Mouse (Mus musculus) neural tube, embryonic 11.5 days (tissue): ENCODE data around the gene Chchd3. TPM values are rescaled to one million over a fixed set of nuclear protein-coding genes. Genes with fewer than 3 reads are reported as not detected.

Experiments
- ATAC-seq: fragments of 200-750 bp; cut with Nextera tagmentation; 2 replicates; pipeline ENCODE4 v1.8.0; 2017; ENCODE audit warnings: moderate number of reproducible peaks, mild to moderate bottlenecking, moderate TSS enrichment, moderate library complexity; ENCODE audit not compliant: insufficient read depth, low FRiP score, low TSS enrichment
- DNase-seq: peaks from one replicate; pipeline ENCODE4 v3.0.0-alpha.2; 2015; ENCODE audit warnings: low spot score
- H3K27ac ChIP-seq: fragments of 300-500 bp; sonication (generic); 2 replicates; pipeline ENCODE4 v1.5.1; 2014; ENCODE audit warnings: low read depth, mild to moderate bottlenecking, low read length
- H3K27me3 ChIP-seq: fragments of 300-500 bp; sonication (generic); 2 replicates; pipeline ENCODE4 v1.6.1; 2014; ENCODE audit warnings: mild to moderate bottlenecking, low read length, mixed read lengths; ENCODE audit not compliant: control insufficient read depth, insufficient read depth
- H3K36me3 ChIP-seq: fragments of 300-500 bp; sonication (generic); 2 replicates; pipeline ENCODE4 v1.6.1; 2014; ENCODE audit warnings: mild to moderate bottlenecking, low read length, moderate library complexity, mixed read lengths; ENCODE audit not compliant: control insufficient read depth, insufficient read depth
- H3K4me1 ChIP-seq: fragments of 300-500 bp; sonication (generic); 2 replicates; pipeline ENCODE4 v1.6.1; 2014; ENCODE audit warnings: low read length, mixed read lengths; ENCODE audit not compliant: control insufficient read depth, insufficient read depth
- H3K4me2 ChIP-seq: fragments of 300-500 bp; sonication (generic); 2 replicates; pipeline ENCODE4 v1.6.1; 2014; ENCODE audit warnings: low read depth, mild to moderate bottlenecking, moderate library complexity
- H3K4me3 ChIP-seq: fragments of 300-500 bp; sonication (generic); 2 replicates; pipeline ENCODE4 v1.5.1; 2014; ENCODE audit warnings: low read depth, low read length
- H3K9ac ChIP-seq: fragments of 300-500 bp; sonication (generic); 2 replicates; pipeline ENCODE4 v1.6.1; 2014; ENCODE audit warnings: mild to moderate bottlenecking, low read length
- H3K9me3 ChIP-seq: fragments of 300-500 bp; sonication (generic); 2 replicates; pipeline ENCODE4 v1.6.1; 2016; ENCODE audit warnings: low read length; ENCODE audit not compliant: control insufficient read depth
- WGBS: fragments of 180-500 bp; shearing (Covaris S2); extraction: QIAGEN DNeasy Blood & Tissue Kit; methylation state at CpG from one replicate; pipeline ENCODE4 v1.1.7; 2014; 5-methylcytosine and 5-hydroxymethylcytosine counted together
- polyA plus RNA-seq: library from polyadenylated mRNA; unstranded; fragments of >200 nt; fragmentation: Nextera tagmentation; extraction: Ambion mirVana; gene quantifications from 2 replicates; pipeline ENCODE4 v1.2.1, GENCODE M21; 2014

The Chchd3 gene
- polyA plus RNA-seq, 1 experiment from 2014 or later, result 126 TPM

GRCm38 (mm10) chr6:32959816-32960550, 100.1 kb downstream of the Chchd3 start:
- Histone ChIP-seq H3K4me3 (no peak overlapping the region), H3K4me2 (no peak overlapping the region), H3K36me3 (no peaks in the 10 kb centered on the region), H3K9ac (no peak overlapping the region), H3K27me3 (no peaks in the 10 kb centered on the region), H3K4me1 (0 out of 2 replicates have a peak, but pooled peaks cover 10% of the 10 kb centered on the region), H3K27ac (no peak overlapping the region), H3K9me3 (no peaks in the 10 kb centered on the region)
- WGBS, result 79% methylated on average over 5 of the region's 5 CpGs
- DNase-seq (no peak), ATAC-seq (no peak)

GRCm38 (mm10) chr6:32955481-32955880, 104.6 kb downstream of the Chchd3 start:
- Histone ChIP-seq H3K36me3 (no peaks in the 10 kb centered on the region), H3K4me2 (no peak overlapping the region), H3K9me3 (no peaks in the 10 kb centered on the region), H3K4me3 (no peak overlapping the region), H3K4me1 (0 out of 2 replicates have a peak, but pooled peaks cover 3% of the 10 kb centered on the region), H3K9ac (no peak overlapping the region), H3K27me3 (no peaks in the 10 kb centered on the region), H3K27ac (no peak overlapping the region)
- ATAC-seq (no peak), DNase-seq (no peak)
- 71% methylated on average over 3 of the region's 3 CpGs for WGBS

- Histone ChIP-seq H3K27ac (no peak overlapping the region), H3K9me3 (no peaks in the 10 kb centered on the region), H3K4me3 (no peak overlapping the region), H3K9ac (no peak overlapping the region), H3K4me1 (no peaks in the 10 kb centered on the region), H3K36me3 (no peaks in the 10 kb centered on the region), H3K4me2 (no peak overlapping the region), H3K27me3 (no peaks in the 10 kb centered on the region)
- 87% methylated on average over 4 of the region's 4 CpGs for WGBS
- no peak for DNase-seq
- ATAC-seq, result no peak
Observed at GRCm38 (mm10) chr6:32950973-32951372, 109.1 kb downstream of the Chchd3 start.

- Histone ChIP-seq H3K9me3 (no peaks in the 10 kb centered on the region), H3K27ac (no peak overlapping the region), H3K4me2 (no peak overlapping the region), H3K9ac (no peak overlapping the region), H3K4me3 (no peak overlapping the region), H3K4me1 (no peaks in the 10 kb centered on the region), H3K27me3 (no peaks in the 10 kb centered on the region), H3K36me3 (no peaks in the 10 kb centered on the region)
- DNase-seq (no peak), ATAC-seq (no peak)
- WGBS, result 79% methylated on average over 3 of the region's 3 CpGs
Observed at GRCm38 (mm10) chr6:32949702-32950101, 110.4 kb downstream of the Chchd3 start.

GRCm38 (mm10) chr6:32947225-32947624, 112.8 kb downstream of the Chchd3 start:
- Histone ChIP-seq H3K4me1 (no peaks in the 10 kb centered on the region), H3K4me3 (no peak overlapping the region), H3K27me3 (no peaks in the 10 kb centered on the region), H3K36me3 (no peaks in the 10 kb centered on the region), H3K27ac (no peak overlapping the region), H3K9ac (no peak overlapping the region), H3K9me3 (no peaks in the 10 kb centered on the region), H3K4me2 (no peak overlapping the region)
- 64% methylated on average over 6 of the region's 6 CpGs for WGBS
- DNase-seq (no peak), ATAC-seq (no peak)

- no peak for ATAC-seq
- H3K4me3 ChIP-seq, result no peak overlapping the region
Observed at GRCm38 (mm10) chr6:32944956-32945355, 115.1 kb downstream of the Chchd3 start.

GRCm38 (mm10) chr6:32943651-32944050, 116.4 kb downstream of the Chchd3 start:
- ATAC-seq, result no peak
- no peaks in the 10 kb centered on the region for H3K27me3 ChIP-seq
- no peak overlapping the region for H3K27ac ChIP-seq
- no peak overlapping the region for H3K4me3 ChIP-seq
- H3K9ac ChIP-seq, result no peak overlapping the region
- no peak for DNase-seq
- H3K4me2 ChIP-seq, result no peak overlapping the region
- H3K4me1 ChIP-seq, result no peaks in the 10 kb centered on the region
- WGBS, result 97% methylated on average over 4 of the region's 4 CpGs
- H3K9me3 ChIP-seq, result no peaks in the 10 kb centered on the region
- no peaks in the 10 kb centered on the region for H3K36me3 ChIP-seq

More at GRCm38 (mm10) chr6:32944956-32945355, 115.1 kb downstream of the Chchd3 start:
- H3K9me3 ChIP-seq, result no peaks in the 10 kb centered on the region
- H3K27ac ChIP-seq, result no peak overlapping the region
- H3K27me3 ChIP-seq, result no peaks in the 10 kb centered on the region
- H3K4me2 ChIP-seq, result no peak overlapping the region
- 82% methylated on average over 1 of the region's 1 CpGs for WGBS
- no peaks in the 10 kb centered on the region for H3K36me3 ChIP-seq
- no peak for DNase-seq
- H3K9ac ChIP-seq, result no peak overlapping the region
- no peaks in the 10 kb centered on the region for H3K4me1 ChIP-seq

- H3K27me3 ChIP-seq, result no peaks in the 10 kb centered on the region
- 59% methylated on average over 11 of the region's 11 CpGs for WGBS
- no peak overlapping the region for H3K27ac ChIP-seq
- H3K36me3 ChIP-seq, result no peaks in the 10 kb centered on the region
- ATAC-seq (no peak), DNase-seq (no peak)
- no peak overlapping the region for H3K9ac ChIP-seq
- H3K9me3 ChIP-seq, result no peaks in the 10 kb centered on the region
- H3K4me2 ChIP-seq, result no peak overlapping the region
- no peak overlapping the region for H3K4me3 ChIP-seq
- H3K4me1 ChIP-seq, result no peaks in the 10 kb centered on the region
Observed at GRCm38 (mm10) chr6:32940299-32940698, 119.8 kb downstream of the Chchd3 start.

- no peak overlapping the region for H3K4me3 ChIP-seq
- H3K4me1 ChIP-seq, result no peaks in the 10 kb centered on the region
- H3K27me3 ChIP-seq, result no peaks in the 10 kb centered on the region
- WGBS, result 89% methylated on average over 1 of the region's 1 CpGs
- no peak overlapping the region for H3K27ac ChIP-seq
- H3K9ac ChIP-seq, result no peak overlapping the region
- no peaks in the 10 kb centered on the region for H3K36me3 ChIP-seq
- ATAC-seq, result no peak
- H3K9me3 ChIP-seq, result no peaks in the 10 kb centered on the region
- H3K4me2 ChIP-seq, result no peak overlapping the region
- DNase-seq, result no peak
Observed at GRCm38 (mm10) chr6:32937643-32938042, 122.4 kb downstream of the Chchd3 start.
